Mouse (Mus musculus): ENCODE data around the gene Nkx1-1.

The Nkx1-1 gene

GRCm38 (mm10) chr5:33433201-33434138 lies at the start of gene Nkx1-1:
TSS of gene Nkx1-1 (minus strand) at chr5:33433976.
- no peak for DNase-seq (ENCODE audit: low spot score)

GRCm38 (mm10) chr5:33481318-33481685 lies 47.5 kb upstream of the Nkx1-1 start:
- DNase-seq (ENCODE audit: low spot score) = no peak

GRCm38 (mm10) chr5:33480582-33481317 lies 47.0 kb upstream of the Nkx1-1 start:
- no peak for DNase-seq (ENCODE audit: low spot score)

GRCm38 (mm10) chr5:33465464-33465863 lies 31.7 kb upstream of the Nkx1-1 start:
- no peak for DNase-seq (ENCODE audit: low spot score)

GRCm38 (mm10) chr5:33464390-33464789 lies 30.6 kb upstream of the Nkx1-1 start:
- DNase-seq (ENCODE audit: low spot score) = no peak

GRCm38 (mm10) chr5:33459111-33459510 lies 25.3 kb upstream of the Nkx1-1 start:
- DNase-seq (ENCODE audit: low spot score) = no peak

- no peak for DNase-seq (ENCODE audit: low spot score)
Measured at GRCm38 (mm10) chr5:33458132-33458622, 24.4 kb upstream of the Nkx1-1 start.

- DNase-seq (ENCODE audit: low spot score) = no peak
Measured at GRCm38 (mm10) chr5:33455737-33456136, 22.0 kb upstream of the Nkx1-1 start.

GRCm38 (mm10) chr5:33443794-33444193 lies 10.0 kb upstream of the Nkx1-1 start:
- no peak for DNase-seq (ENCODE audit: low spot score)

- peak; percentile 7 for DNase-seq (ENCODE audit: low spot score)
Measured at GRCm38 (mm10) chr5:33442927-33443710, 9.3 kb upstream of the Nkx1-1 start.

GRCm38 (mm10) chr5:33438214-33438613 lies 4.4 kb upstream of the Nkx1-1 start:
- DNase-seq (ENCODE audit: low spot score) = peak; percentile 83

- DNase-seq (ENCODE audit: low spot score) = no peak
Measured at GRCm38 (mm10) chr5:33435941-33436340, 2.2 kb upstream of the Nkx1-1 start.

GRCm38 (mm10) chr5:33435151-33435550 lies 1.4 kb upstream of the Nkx1-1 start:
- DNase-seq (ENCODE audit: low spot score) = no peak

- DNase-seq (ENCODE audit: low spot score) = no peak
Measured at GRCm38 (mm10) chr5:33434141-33434780, 485 bp upstream of the Nkx1-1 start.

GRCm38 (mm10) chr5:33432057-33432935 lies 1.5 kb downstream of the Nkx1-1 start:
- DNase-seq (ENCODE audit: low spot score) = no peak

GRCm38 (mm10) chr5:33431173-33432005 lies 2.4 kb downstream of the Nkx1-1 start:
- DNase-seq (ENCODE audit: low spot score) = no peak

GRCm38 (mm10) chr5:33430511-33431172 lies 3.1 kb downstream of the Nkx1-1 start:
- DNase-seq (ENCODE audit: low spot score) = no peak

GRCm38 (mm10) chr5:33430106-33430505 lies 3.7 kb downstream of the Nkx1-1 start:
- DNase-seq (ENCODE audit: low spot score) = no peak

GRCm38 (mm10) chr5:33427461-33427860 lies 6.3 kb downstream of the Nkx1-1 start:
- DNase-seq (ENCODE audit: low spot score) = no peak

All from lung, postnatal 25 days (tissue).